Mouse (Mus musculus): ENCODE data around the gene Hps6. TPM values are rescaled to one million over a fixed set of nuclear protein-coding genes. Genes with fewer than 3 reads are reported as not detected.

Gene Hps6
- polyA plus RNA-seq, 1 experiment from 2014 or later = 9.6 TPM

DNA sequence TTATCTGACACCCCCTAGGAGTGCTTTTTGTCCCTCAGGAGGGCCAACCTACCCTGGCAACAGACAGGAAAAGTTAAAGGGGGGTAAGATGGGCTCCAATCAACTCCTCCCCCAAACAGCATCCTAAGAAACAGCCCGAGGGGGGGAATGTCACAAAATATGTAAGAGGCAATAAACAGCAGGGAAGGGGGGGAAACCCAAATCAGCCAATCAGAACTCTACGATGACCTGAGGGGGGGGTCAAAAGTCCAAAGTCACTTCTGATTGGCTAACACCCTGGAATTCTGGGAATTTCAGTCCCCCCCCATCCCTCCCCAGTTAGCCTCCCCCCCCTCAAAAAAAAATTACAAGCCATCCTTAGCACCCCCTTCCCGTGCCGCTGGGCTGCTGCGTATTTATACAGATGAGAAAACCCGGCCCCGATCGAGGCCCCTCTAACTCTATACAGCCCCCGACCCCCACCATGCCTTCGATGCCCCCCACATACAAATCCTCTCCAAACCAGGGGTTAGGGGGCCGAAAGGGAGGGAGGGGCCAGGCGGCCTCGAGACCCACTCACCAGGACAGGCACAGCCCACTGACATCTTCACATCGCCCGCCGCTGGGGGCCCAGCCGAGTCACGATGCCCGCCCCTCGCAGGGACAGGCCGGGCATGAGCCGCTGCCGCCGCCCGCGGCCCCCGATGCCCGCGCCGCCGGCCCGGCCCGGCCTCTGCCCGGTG is 41.1 kb downstream of the Hps6 start, which contains the start of gene Pprc1:
Gene Pprc1 (plus strand): TSS at position 616 of the 722 bp plus-strand sequence.
- 0% methylated on average over 22 of the region's 34 CpGs for WGBS
- DNase-seq (ENCODE audit: low spot score) (peak; percentile 88), ATAC-seq (no peak)
- Histone ChIP-seq H3K4me1 (ENCODE audit: insufficient read depth, low read depth, low read length) (peaks cover 39% of the 10 kb centered on the region; the same call in 1 of the 2 replicates), H3K4me2 (replicated peaks; ENCODE audit: low read depth, low read length) (peak within 1 kb of the TSS; percentile 93), H3K9ac (replicated peaks; ENCODE audit: low read depth) (peak within 1 kb of the TSS; percentile 86), H3K27ac (ENCODE audit: low read length) (peak within 1 kb of the TSS; percentile 98), H3K36me3 (ENCODE audit: insufficient read depth, low read length) (no peaks in the 10 kb centered on the region), H3K27me3 (replicated peaks; ENCODE audit: insufficient read depth, low read length) (no peaks in the 10 kb centered on the region), H3K4me3 (ENCODE audit: low read depth, low read length) (peak within 1 kb of the TSS; percentile 95), H3K9me3 (ENCODE audit: low read length) (no peaks in the 10 kb centered on the region)
- TF ChIP-seq EP300 (IDR thresholded peaks at IDR 0.05) (no peak), CTCF (IDR thresholded peaks at IDR 0.05) (no peak)

DNA sequence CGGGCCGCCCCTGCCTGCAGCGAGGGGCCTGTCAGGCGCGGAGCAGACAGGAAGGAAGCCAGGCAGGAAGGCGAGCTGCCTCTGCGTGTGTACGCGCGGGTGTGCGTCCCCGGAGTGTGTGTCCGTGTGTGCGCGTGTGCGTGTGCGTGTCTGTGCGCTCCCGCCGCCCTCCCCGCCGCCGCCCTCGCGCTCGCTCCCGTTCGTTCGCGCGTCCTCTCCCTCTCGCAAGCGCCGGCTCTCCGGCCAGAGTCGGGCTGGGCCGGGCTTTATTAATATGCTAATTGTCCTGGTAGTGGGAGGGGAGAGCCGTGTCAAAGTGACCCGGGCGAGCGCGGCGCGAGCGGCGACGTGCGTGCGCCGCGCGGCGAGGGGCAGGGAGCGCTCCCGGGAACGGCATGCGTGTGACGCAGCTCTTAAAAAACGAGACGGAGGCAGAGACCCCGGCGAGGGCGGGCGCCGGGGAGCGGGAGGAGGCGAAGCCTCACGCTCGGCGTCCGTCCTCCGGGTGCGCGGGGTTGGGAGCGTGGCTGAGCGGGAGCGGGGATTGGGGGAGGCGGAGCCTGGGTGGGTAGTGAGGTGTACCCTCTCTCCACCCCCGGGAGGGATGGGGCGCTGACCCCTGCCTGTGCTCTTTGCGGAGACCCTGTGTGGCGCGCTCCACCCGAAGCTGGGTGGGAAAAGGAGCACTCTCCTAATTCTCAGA is 41.8 kb downstream of the Hps6 start, which contains the start of gene Ldb1:
Gene Ldb1 (minus strand): TSS at position 222 of the 703 bp plus-strand sequence.
- ATAC-seq (peak; percentile 79), DNase-seq (ENCODE audit: low spot score) (peak; percentile 97)
- Histone ChIP-seq H3K9ac (replicated peaks; ENCODE audit: low read depth) (peak within 1 kb of the TSS; percentile 86), H3K27ac (ENCODE audit: low read length) (peak within 1 kb of the TSS; percentile 98), H3K27me3 (replicated peaks; ENCODE audit: insufficient read depth, low read length) (no peaks in the 10 kb centered on the region), H3K4me2 (replicated peaks; ENCODE audit: low read depth, low read length) (peak within 1 kb of the TSS; percentile 93), H3K4me3 (ENCODE audit: low read depth, low read length) (peak within 1 kb of the TSS; percentile 95), H3K36me3 (ENCODE audit: insufficient read depth, low read length) (no peaks in the 10 kb centered on the region), H3K9me3 (ENCODE audit: low read length) (no peaks in the 10 kb centered on the region), H3K4me1 (ENCODE audit: insufficient read depth, low read depth, low read length) (peaks cover 39% of the 10 kb centered on the region; the same call in 1 of the 2 replicates)
- TF ChIP-seq EP300 (IDR thresholded peaks at IDR 0.05) (no peak), CTCF (IDR thresholded peaks at IDR 0.05) (no peak)
- WGBS = under 1% methylated on average over 51 of the region's 84 CpGs

DNA sequence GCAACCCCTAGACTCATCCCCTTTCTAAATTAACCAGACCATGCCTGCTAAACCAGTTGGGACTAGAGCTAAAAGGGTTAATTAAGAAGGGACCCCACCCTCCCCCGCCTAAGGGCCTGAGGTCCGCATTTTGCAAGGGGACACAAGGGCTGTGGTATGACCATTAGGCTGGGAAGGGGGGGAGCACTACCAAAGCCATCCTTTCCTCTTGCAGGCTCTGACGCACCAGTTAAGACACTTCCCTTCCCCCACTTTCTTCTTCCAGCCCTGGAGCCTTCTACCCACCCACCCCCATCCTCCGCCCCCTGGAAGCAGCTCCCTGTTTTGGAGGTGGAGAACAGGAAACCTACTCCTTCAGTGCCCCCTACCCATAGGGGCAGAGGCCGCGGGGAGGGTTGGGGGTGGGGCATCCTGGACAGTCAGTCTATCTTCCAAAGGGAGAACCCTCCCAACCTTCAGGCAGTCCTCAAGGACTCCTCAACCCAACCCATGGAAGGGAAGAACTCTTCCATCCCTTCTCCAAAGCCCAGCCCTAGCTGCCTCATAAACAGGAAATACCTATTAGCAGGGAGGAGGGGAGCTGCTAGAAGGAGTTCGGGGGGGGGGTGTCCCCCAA is 42.5 kb downstream of the Hps6 start:
- Histone ChIP-seq H3K4me2 (replicated peaks; ENCODE audit: low read depth, low read length) (peak overlapping the region; percentile 93), H3K27me3 (replicated peaks; ENCODE audit: insufficient read depth, low read length) (no peaks in the 10 kb centered on the region), H3K4me1 (ENCODE audit: insufficient read depth, low read depth, low read length) (peaks cover 34% of the 10 kb centered on the region; the same call in 1 of the 2 replicates), H3K4me3 (ENCODE audit: low read depth, low read length) (peak overlapping the region; percentile 95), H3K9me3 (ENCODE audit: low read length) (no peaks in the 10 kb centered on the region), H3K27ac (ENCODE audit: low read length) (peak overlapping the region; percentile 98), H3K9ac (replicated peaks; ENCODE audit: low read depth) (peak overlapping the region; percentile 86), H3K36me3 (ENCODE audit: insufficient read depth, low read length) (no peaks in the 10 kb centered on the region)
- WGBS = 2% methylated on average over 7 of the region's 7 CpGs
- ATAC-seq (peak; percentile 76), DNase-seq (ENCODE audit: low spot score) (peak; percentile 98)
- TF ChIP-seq EP300 (IDR thresholded peaks at IDR 0.05) (no peak; the same call in 1 of the 2 replicates), CTCF (IDR thresholded peaks at IDR 0.05) (no peak)

DNA sequence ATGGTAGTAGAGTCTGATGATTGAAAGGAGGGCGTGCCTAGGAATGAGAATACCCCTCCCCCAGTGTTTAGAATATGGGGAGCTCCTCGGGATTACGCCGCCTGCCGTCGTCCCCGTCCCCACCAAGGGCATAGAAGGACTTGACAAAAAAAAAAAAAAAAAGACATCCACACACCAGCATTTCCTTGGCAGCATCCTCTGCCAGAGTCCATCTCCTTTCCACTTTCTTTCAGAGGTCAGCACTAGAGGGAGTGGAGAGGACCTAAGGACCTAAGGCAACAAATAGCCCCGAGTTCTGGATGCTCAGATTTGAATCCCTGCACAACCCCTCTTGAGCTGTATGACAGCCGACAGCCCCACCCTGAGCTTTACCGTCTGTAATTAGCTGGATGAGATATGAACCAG is 43.3 kb downstream of the Hps6 start:
- Histone ChIP-seq H3K4me2 (replicated peaks; ENCODE audit: low read depth, low read length) (peak overlapping the region; percentile 93; the same call in 1 of the 2 replicates), H3K9me3 (ENCODE audit: low read length) (no peaks in the 10 kb centered on the region), H3K36me3 (ENCODE audit: insufficient read depth, low read length) (no peaks in the 10 kb centered on the region), H3K27me3 (replicated peaks; ENCODE audit: insufficient read depth, low read length) (no peaks in the 10 kb centered on the region), H3K4me1 (ENCODE audit: insufficient read depth, low read depth, low read length) (peaks cover 26% of the 10 kb centered on the region; the same call in 1 of the 2 replicates), H3K4me3 (ENCODE audit: low read depth, low read length) (0 out of 2 replicates have a peak overlapping the region, but pooled peaks have one; percentile 95), H3K9ac (replicated peaks; ENCODE audit: low read depth) (no peak overlapping the region), H3K27ac (ENCODE audit: low read length) (peak overlapping the region; percentile 98)
- DNase-seq (ENCODE audit: low spot score) (peak; percentile 77), ATAC-seq (no peak)
- TF ChIP-seq CTCF (IDR thresholded peaks at IDR 0.05) (peak; percentile 57), EP300 (IDR thresholded peaks at IDR 0.05) (no peak)
- WGBS = 2% methylated on average over 10 of the region's 10 CpGs

DNA sequence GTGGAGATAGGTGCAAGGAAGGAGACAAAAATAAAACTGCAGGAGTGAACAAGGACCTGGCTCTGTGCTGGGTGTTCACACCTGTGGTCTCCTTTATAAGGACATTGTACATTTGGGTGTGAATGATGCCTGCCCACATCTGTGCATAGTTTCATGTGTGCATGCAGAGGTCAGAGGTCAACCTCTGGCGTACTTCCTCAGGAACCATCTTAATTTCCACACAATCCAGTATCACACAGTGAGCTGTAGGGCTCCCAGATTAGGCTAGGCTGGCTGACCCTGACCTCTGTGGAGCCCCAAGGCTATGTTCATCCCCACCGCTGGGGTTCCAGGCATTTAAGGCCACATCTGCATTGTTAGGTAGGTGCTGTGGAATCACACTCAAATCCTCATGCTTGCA is 44.1 kb downstream of the Hps6 start:
- Histone ChIP-seq H3K27me3 (replicated peaks; ENCODE audit: insufficient read depth, low read length) (no peaks in the 10 kb centered on the region), H3K4me3 (ENCODE audit: low read depth, low read length) (no peak overlapping the region), H3K9me3 (ENCODE audit: low read length) (no peaks in the 10 kb centered on the region), H3K36me3 (ENCODE audit: insufficient read depth, low read length) (no peaks in the 10 kb centered on the region), H3K9ac (replicated peaks; ENCODE audit: low read depth) (no peak overlapping the region), H3K4me2 (replicated peaks; ENCODE audit: low read depth, low read length) (no peak overlapping the region), H3K27ac (ENCODE audit: low read length) (no peak overlapping the region; the same call in 1 of the 2 replicates), H3K4me1 (ENCODE audit: insufficient read depth, low read depth, low read length) (peaks cover 21% of the 10 kb centered on the region; the same call in 1 of the 2 replicates)
- no peak for DNase-seq (ENCODE audit: low spot score)
- no peak for ATAC-seq
- TF ChIP-seq EP300 (IDR thresholded peaks at IDR 0.05) (no peak), CTCF (IDR thresholded peaks at IDR 0.05) (no peak)
- 61% methylated on average over 2 of the region's 2 CpGs for WGBS

DNA sequence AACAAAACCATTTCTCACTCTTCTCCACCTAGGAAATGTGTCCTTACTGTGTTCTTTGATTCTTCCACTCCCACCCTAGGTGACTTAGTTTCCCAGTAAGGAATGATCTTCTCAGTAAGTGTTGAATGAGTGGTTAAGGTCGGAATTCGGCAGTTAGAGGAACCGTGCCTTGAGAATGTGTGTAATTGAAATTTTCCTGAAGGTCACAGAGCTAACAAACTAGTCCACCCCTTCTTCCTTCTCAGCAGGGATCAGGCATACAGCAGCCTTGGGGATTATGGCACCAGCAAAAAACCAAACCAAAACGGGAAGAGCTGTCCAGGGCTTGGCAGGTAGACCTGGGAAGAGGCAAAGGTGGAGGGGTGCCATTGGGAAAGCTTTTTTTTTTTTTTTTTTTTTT is 45.8 kb downstream of the Hps6 start:
- H3K4me2 ChIP-seq (replicated peaks; ENCODE audit: low read depth, low read length) = no peak overlapping the region
- WGBS = 43% methylated on average over 4 of the region's 4 CpGs
- H3K9ac ChIP-seq (replicated peaks; ENCODE audit: low read depth) = no peak overlapping the region
- H3K4me3 ChIP-seq (ENCODE audit: low read depth, low read length) = no peak overlapping the region
- ATAC-seq (no peak), DNase-seq (ENCODE audit: low spot score) (peak; percentile 8)
- H3K27me3 ChIP-seq (replicated peaks; ENCODE audit: insufficient read depth, low read length) = no peaks in the 10 kb centered on the region
- H3K4me1 ChIP-seq (ENCODE audit: insufficient read depth, low read depth, low read length) = peaks cover 5% of the 10 kb centered on the region; the same call in 1 of the 2 replicates
- TF ChIP-seq EP300 (IDR thresholded peaks at IDR 0.05) (no peak), CTCF (IDR thresholded peaks at IDR 0.05) (no peak)
- H3K36me3 ChIP-seq (ENCODE audit: insufficient read depth, low read length) = no peaks in the 10 kb centered on the region
- no peaks in the 10 kb centered on the region for H3K9me3 ChIP-seq (ENCODE audit: low read length)
- H3K27ac ChIP-seq (ENCODE audit: low read length) = no peak overlapping the region

Measured in lung, postnatal 0 days (tissue).